Mouse (Mus musculus): Measurements from ENCODE around the gene Zmynd8.

DNA sequence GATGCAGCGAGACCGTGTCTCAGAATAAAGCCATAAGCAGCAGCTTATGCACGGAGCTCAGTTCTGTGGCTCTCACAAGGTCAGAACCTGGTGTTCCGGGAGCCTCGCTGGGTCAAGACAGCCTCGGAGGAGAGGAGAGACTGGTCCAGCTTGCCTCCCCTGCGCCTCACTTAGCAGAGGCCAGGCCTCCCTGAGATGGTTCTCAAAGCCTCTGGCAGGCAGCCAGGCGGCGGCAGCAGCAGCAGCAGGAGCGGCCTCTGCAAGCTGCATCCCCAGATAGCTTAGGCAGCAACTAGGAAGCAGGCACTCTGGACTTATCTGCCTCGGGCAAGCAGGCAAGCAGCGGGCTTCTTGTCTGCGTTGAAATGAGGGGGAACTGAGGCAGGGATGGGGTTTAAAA, 10.4 kb downstream of the Zmynd8 start:
- TF ChIP-seq CTCF (IDR thresholded peaks at IDR 0.05; ENCODE audit: low read depth, low read length), result no peak
- TF ChIP-seq TAL1 (conservative IDR thresholded peaks at IDR 0.05; ENCODE audit: low read depth, low read length), result peak; percentile 86
- TF ChIP-seq GATA1 (IDR thresholded peaks at IDR 0.05; ENCODE audit: borderline replicate concordance, low read length), result no peak

All from G1E (cell line).